Mouse (Mus musculus): Measurements from ENCODE around the gene Irf7. TPM values are rescaled to one million over a fixed set of nuclear protein-coding genes. Genes with fewer than 3 reads are reported as not detected.

Irf7 gene
- polyA plus RNA-seq, 1 experiment = 105 TPM

DNA sequence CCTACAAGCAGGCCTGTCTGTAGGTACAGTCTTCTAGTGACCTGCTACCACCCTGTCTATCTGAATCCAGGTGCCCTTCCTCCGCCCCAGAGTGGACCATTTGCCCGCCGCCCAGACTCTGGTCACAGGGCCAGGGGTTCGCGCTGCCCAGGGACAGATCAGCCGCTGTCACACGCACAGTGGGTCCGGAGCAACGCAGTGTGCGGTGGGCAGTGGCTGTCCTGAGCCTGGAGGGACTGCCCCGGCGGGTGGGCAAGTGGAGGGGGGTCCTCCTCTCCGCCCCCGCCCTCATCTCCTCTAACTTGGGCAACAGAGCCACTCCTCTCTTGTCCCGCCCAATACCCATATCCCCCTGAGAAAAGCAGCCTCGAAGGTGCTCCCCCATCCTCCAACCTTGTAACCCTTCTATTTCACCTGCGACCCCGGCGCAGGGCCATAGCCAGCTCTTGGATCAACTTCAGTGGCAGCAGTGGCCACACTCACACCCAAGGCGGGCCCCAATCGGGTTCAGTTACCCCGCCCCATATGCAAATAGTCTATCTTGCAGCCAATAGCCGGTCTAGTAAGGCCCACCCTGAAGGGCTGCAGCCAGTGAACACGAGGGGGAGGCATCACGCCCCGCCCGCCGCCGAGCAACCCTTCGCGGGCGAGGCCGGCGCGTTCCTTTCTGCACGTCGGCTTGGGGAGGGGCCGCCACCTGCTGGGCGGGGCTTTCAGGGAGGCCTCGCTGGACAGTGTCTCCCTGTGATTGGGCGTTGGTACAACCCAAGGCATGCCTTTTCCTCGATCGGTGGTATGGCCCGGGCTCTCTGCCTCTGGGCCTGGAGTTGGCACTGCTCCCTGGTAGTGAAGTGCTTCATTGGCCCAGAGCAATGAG, 44.8 kb downstream of the Irf7 start:
- H3K36me3 ChIP-seq (ENCODE audit: control insufficient read depth, insufficient read depth, low read length) = no peaks in the 10 kb centered on the region
- H3K4me3 ChIP-seq (ENCODE audit: extremely low read depth, insufficient read depth, insufficient read length) = peak overlapping the region; percentile 39; the same call in 1 of the 2 replicates
- H3K4me1 ChIP-seq (ENCODE audit: control insufficient read depth, insufficient read depth, insufficient read length) = peaks cover 13% of the 10 kb centered on the region; the same call in 1 of the 2 replicates
- TF ChIP-seq POLR2A (IDR thresholded peaks at IDR 0.05; ENCODE audit: low read depth, low read length) (no peak), CTCF (IDR thresholded peaks at IDR 0.05; ENCODE audit: extremely low read depth, insufficient read depth, insufficient read length, insufficient replicate concordance) (no peak)
- 23% methylated on average over 44 of the region's 44 CpGs for WGBS
- peak; percentile 73 to 89 for DNase-seq (ENCODE audit: low read depth in 1 of 2, low spot score in 2 of 2)
- H3K27me3 ChIP-seq (ENCODE audit: control insufficient read depth, insufficient read depth, low read length) = no peaks in the 10 kb centered on the region
- no peak overlapping the region for H3K27ac ChIP-seq (ENCODE audit: insufficient read depth, low read length)

- no peaks in the 10 kb centered on the region for H3K36me3 ChIP-seq (ENCODE audit: control insufficient read depth, insufficient read depth, low read length)
- no peak for DNase-seq (ENCODE audit: low read depth in 1 of 2, low spot score in 2 of 2)
- H3K4me3 ChIP-seq (ENCODE audit: extremely low read depth, insufficient read depth, insufficient read length) = no peak overlapping the region
- H3K4me1 ChIP-seq (ENCODE audit: control insufficient read depth, insufficient read depth, insufficient read length) = peaks cover 19% of the 10 kb centered on the region
- no peaks in the 10 kb centered on the region for H3K27me3 ChIP-seq (ENCODE audit: control insufficient read depth, insufficient read depth, low read length)
- H3K27ac ChIP-seq (ENCODE audit: insufficient read depth, low read length) = no peak overlapping the region
- 83% methylated on average over 1 of the region's 1 CpGs for WGBS
- TF ChIP-seq CTCF (IDR thresholded peaks at IDR 0.05; ENCODE audit: extremely low read depth, insufficient read depth, insufficient read length, insufficient replicate concordance) (no peak), POLR2A (IDR thresholded peaks at IDR 0.05; ENCODE audit: low read depth, low read length) (no peak)
Observed at GRCm38 (mm10) chr7:141220377-141220776, 45.9 kb downstream of the Irf7 start.

- Histone ChIP-seq H3K27ac (ENCODE audit: insufficient read depth, low read length) (no peak overlapping the region), H3K4me3 (ENCODE audit: extremely low read depth, insufficient read depth, insufficient read length) (no peak overlapping the region), H3K27me3 (ENCODE audit: control insufficient read depth, insufficient read depth, low read length) (no peaks in the 10 kb centered on the region), H3K36me3 (ENCODE audit: control insufficient read depth, insufficient read depth, low read length) (no peaks in the 10 kb centered on the region), H3K4me1 (ENCODE audit: control insufficient read depth, insufficient read depth, insufficient read length) (peaks cover 24% of the 10 kb centered on the region)
- 94% methylated on average over 1 of the region's 1 CpGs for WGBS
- TF ChIP-seq CTCF (IDR thresholded peaks at IDR 0.05; ENCODE audit: extremely low read depth, insufficient read depth, insufficient read length, insufficient replicate concordance) (no peak), POLR2A (IDR thresholded peaks at IDR 0.05; ENCODE audit: low read depth, low read length) (no peak)
- no peak for DNase-seq (ENCODE audit: low read depth in 1 of 2, low spot score in 2 of 2)
Observed at GRCm38 (mm10) chr7:141219558-141220099, 46.7 kb downstream of the Irf7 start.

- TF ChIP-seq POLR2A (IDR thresholded peaks at IDR 0.05; ENCODE audit: low read depth, low read length) (no peak), CTCF (IDR thresholded peaks at IDR 0.05; ENCODE audit: extremely low read depth, insufficient read depth, insufficient read length, insufficient replicate concordance) (no peak)
- peaks cover 24% of the 10 kb centered on the region for H3K4me1 ChIP-seq (ENCODE audit: control insufficient read depth, insufficient read depth, insufficient read length)
- WGBS = 89% methylated on average over 5 of the region's 5 CpGs
Observed at GRCm38 (mm10) chr7:141218557-141219133, 47.6 kb downstream of the Irf7 start.

DNA sequence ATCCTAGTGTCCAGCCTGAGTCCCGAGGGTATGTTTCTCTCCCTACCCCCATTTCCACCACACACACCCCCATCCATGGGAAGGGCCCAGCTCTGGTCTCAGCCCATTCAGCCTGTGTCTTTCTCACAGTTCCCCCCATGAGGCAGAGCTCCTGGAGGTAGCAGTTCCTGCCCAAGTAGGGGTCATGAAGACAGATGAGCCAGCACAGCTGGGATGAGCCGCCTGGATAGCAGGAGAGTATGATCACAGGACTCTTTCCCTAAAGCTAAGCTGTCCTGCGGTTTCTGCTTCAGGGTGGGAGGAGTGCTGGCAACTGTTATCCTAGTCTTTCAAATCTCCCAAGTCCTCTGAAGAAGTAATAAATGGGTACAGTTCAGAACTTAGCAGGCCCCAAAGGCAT, 48.1 kb downstream of the Irf7 start:
- Histone ChIP-seq H3K36me3 (ENCODE audit: control insufficient read depth, insufficient read depth, low read length) (no peaks in the 10 kb centered on the region), H3K27ac (ENCODE audit: insufficient read depth, low read length) (no peak overlapping the region), H3K4me3 (ENCODE audit: extremely low read depth, insufficient read depth, insufficient read length) (no peak overlapping the region), H3K4me1 (ENCODE audit: control insufficient read depth, insufficient read depth, insufficient read length) (peaks cover 24% of the 10 kb centered on the region), H3K27me3 (ENCODE audit: control insufficient read depth, insufficient read depth, low read length) (no peaks in the 10 kb centered on the region; the same call in 1 of the 2 replicates)
- TF ChIP-seq POLR2A (IDR thresholded peaks at IDR 0.05; ENCODE audit: low read depth, low read length) (no peak), CTCF (IDR thresholded peaks at IDR 0.05; ENCODE audit: extremely low read depth, insufficient read depth, insufficient read length, insufficient replicate concordance) (no peak)
- DNase-seq (ENCODE audit: low read depth in 1 of 2, low spot score in 2 of 2) = no peak
- 88% methylated on average over 3 of the region's 3 CpGs for WGBS

More at GRCm38 (mm10) chr7:141218557-141219133, 47.6 kb downstream of the Irf7 start:
- no peak for DNase-seq (ENCODE audit: low read depth in 1 of 2, low spot score in 2 of 2)
- no peak overlapping the region for H3K4me3 ChIP-seq (ENCODE audit: extremely low read depth, insufficient read depth, insufficient read length)
- no peak overlapping the region for H3K27ac ChIP-seq (ENCODE audit: insufficient read depth, low read length)
- no peaks in the 10 kb centered on the region for H3K27me3 ChIP-seq (ENCODE audit: control insufficient read depth, insufficient read depth, low read length)
- no peaks in the 10 kb centered on the region for H3K36me3 ChIP-seq (ENCODE audit: control insufficient read depth, insufficient read depth, low read length)

GRCm38 (mm10) chr7:141217343-141218013, 48.8 kb downstream of the Irf7 start:
- Histone ChIP-seq H3K27ac (ENCODE audit: insufficient read depth, low read length) (no peak overlapping the region), H3K27me3 (ENCODE audit: control insufficient read depth, insufficient read depth, low read length) (no peaks in the 10 kb centered on the region; the same call in 1 of the 2 replicates), H3K36me3 (ENCODE audit: control insufficient read depth, insufficient read depth, low read length) (no peaks in the 10 kb centered on the region), H3K4me1 (ENCODE audit: control insufficient read depth, insufficient read depth, insufficient read length) (peaks cover 24% of the 10 kb centered on the region), H3K4me3 (ENCODE audit: extremely low read depth, insufficient read depth, insufficient read length) (no peak overlapping the region)
- no peak for DNase-seq (ENCODE audit: low read depth in 1 of 2, low spot score in 2 of 2)
- 95% methylated on average over 17 of the region's 17 CpGs for WGBS
- TF ChIP-seq POLR2A (IDR thresholded peaks at IDR 0.05; ENCODE audit: low read depth, low read length) = no peak
- TF ChIP-seq CTCF (IDR thresholded peaks at IDR 0.05; ENCODE audit: extremely low read depth, insufficient read depth, insufficient read length, insufficient replicate concordance) = no peak

All from spleen, adult 2 months (tissue).